Mouse (Mus musculus) lung, postnatal 10 days (tissue): Measurements from ENCODE around the gene Pah.

Experiments used
- DNase-seq: peaks from one replicate; pipeline ENCODE4 v3.0.0; 2021

Gene Pah

GRCm38 (mm10) chr10:87508581-87508980 lies 13.0 kb upstream of the Pah start:
- DNase-seq, result no peak

DNA sequence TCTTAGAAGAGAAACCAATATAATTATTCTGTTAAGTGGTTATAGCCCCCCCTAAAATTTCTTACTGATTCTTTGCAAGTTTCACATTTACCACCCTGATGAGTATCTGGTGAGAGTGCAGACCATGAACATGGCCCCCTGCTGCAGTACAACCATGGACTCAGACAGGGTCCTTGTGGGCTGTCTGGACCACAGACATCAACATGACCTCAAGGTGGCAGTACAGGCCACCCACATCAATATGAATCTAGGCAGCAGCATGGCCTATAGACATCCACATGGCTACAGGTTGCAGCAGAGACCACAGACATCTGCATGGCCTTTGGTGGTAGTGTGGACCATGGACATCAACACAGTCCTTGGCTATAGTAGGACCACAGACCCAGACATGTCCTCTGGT lies 8.5 kb upstream of the Pah start:
- no peak for DNase-seq

DNA sequence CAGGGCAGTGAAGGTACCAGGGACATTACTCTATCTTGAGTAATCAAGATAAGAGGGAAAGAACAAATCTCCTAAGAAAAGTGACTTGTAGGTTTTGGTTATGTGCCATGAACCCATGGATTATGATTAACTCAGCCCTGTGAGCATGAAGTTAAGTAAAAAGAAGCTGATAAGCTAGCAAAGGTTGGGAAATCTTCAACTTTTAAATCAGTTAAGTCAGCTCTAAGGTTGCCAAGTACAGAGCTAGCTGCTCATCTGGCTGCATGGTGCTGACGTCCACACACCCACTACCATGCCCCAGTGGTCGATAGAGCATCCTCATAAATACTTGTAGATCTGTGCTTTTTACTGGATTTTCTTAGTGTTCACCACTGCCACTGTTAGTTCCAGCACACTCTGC lies 3.0 kb upstream of the Pah start:
- no peak for DNase-seq

DNA sequence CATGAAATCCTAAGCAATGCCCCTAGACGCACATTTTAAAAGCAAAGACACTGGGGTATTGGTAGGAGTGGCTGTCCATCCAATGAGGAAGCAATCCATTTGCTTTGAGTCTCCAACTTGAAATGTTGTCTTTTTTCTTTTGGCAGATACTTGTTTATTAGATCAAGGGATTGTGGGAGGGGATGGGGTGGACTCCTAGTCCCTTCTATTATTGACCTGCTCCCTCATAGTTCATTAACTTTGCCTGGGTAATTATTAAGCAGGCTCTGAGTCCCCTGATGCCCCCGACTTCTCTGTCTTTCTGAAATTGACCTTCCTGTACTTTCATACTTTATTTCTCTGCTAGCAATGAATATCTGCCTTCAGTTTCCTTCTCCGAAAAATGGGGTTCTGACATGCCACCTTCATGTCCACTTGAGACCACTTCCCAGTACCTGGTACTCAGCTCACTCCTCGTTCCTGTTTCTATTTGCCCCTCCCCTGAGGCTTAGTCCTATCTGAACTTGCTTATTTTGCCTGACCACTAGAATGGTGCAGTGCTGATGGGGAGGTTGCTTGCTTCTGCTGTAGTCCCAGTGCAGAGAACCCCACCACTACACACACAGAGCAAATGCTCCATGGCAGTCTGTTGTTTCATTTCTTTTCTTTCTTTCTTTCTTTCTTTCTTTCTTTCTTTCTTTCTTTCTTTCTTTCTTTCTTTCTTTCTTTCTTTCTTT lies 1.0 kb upstream of the Pah start:
- DNase-seq, result no peak

DNA sequence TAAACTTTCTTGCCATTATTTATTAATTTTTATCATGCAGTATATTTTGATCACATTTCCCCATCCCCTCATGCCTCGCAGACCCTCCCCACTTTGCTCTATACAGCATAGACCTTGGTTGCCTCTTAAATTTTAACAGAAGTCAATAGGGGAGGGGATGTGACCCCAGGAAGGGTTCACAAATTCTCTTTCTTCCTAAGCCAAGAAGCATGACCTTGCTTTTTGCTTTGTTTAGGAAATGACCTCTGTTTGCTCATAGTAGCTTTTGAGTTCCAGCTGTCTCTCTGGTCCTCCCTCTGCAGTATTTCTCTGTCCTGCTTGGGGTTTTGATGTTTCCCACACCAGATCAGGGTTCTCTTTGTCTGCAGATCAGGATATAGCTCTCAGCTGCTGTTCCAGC lies 12.6 kb downstream of the Pah start:
- no peak for DNase-seq

DNA sequence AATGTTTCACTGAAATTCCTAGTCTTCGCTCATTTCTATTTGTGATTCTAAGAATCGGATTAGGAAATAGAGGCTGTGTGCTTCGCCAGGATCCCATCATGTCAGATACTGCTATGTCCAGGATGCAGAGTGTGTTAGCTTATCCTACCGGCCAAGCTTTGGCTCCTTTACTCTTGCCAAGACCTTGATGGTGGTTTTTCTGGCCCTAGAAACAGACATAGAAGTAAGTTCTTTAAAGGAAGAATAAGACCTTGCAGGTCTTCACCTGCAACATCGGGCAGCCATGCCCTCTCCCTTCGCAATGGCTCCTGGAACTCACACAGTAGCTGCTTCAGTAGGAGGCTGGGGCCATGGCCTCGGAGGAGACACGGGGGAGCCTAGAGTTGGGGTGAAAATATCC lies 24.2 kb downstream of the Pah start:
- no peak for DNase-seq

- no peak for DNase-seq
Observed at GRCm38 (mm10) chr10:87546299-87547234, 25.0 kb downstream of the Pah start.

DNA sequence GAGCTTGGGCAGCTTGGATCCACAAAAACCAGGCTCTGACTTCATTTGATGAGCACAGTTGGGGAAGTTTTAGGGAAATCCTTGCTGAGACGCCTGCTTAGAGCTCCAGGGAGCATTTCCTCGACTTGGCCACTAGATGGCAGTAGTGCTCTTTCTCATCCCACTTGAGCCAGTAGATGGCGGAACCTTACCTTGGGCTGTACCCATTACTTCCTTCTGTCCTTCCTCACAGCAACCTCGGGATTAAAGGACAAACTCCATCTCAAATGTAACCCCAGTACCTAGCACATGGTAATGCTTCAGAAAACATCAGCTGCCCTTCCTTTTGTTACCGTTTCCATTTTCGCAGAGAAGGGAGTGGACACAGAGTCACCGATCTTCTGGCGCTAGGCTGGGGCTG lies 31.1 kb downstream of the Pah start:
- peak; percentile 51 for DNase-seq

GRCm38 (mm10) chr10:87556441-87556840 lies 34.8 kb downstream of the Pah start:
- DNase-seq, result no peak

DNA sequence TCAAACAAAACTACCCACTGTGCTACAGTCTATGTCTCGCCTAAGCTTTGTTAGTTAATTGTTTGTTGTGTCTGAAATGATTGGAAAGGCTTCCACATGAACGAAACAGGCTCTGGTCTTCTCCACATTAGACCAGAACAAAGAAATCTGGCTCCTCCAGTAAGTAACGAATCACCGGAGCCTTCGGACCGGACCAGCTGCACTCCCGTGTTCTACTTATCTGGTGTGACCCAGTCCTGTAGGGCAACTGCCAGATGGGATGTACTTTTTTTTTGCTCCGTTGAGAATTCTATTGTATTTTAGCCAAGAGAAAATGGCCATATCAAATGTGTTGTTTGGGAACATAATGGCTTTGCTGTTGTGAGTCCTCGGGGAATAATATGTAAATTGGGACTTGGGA lies 42.2 kb downstream of the Pah start:
- no peak for DNase-seq

- no peak for DNase-seq
Observed at GRCm38 (mm10) chr10:87565712-87566111, 44.1 kb downstream of the Pah start.

- DNase-seq, result no peak
Observed at GRCm38 (mm10) chr10:87572500-87572899, 50.9 kb downstream of the Pah start.

- peak; percentile 42 for DNase-seq
Observed at GRCm38 (mm10) chr10:87586696-87587095, 65.1 kb downstream of the Pah start.

GRCm38 (mm10) chr10:87593916-87594315 lies 72.3 kb downstream of the Pah start:
- DNase-seq, result no peak

- DNase-seq, result peak; percentile 38
Observed at GRCm38 (mm10) chr10:87596361-87597074, 74.9 kb downstream of the Pah start.

GRCm38 (mm10) chr10:87597075-87597677 lies 75.6 kb downstream of the Pah start:
- DNase-seq, result no peak

DNA sequence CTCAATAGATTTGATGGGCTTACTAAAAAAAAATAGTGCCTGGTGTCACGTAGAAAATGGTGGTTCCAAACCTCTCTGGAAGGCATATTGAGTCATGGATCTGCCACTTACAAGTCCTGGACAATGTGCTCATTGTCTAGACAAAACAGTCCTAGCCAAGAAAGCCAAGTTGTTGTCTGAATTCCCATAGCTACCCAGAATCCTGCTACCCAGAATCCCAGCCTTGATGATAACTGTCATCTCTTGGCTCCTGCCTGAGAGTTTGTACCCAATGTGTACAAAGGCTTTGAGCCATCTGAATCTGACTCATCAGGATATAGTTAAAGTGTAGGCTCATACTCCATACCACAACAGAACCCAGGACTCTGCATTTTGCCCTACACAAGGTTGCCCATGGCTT lies 80.6 kb downstream of the Pah start:
- no peak for DNase-seq

DNA sequence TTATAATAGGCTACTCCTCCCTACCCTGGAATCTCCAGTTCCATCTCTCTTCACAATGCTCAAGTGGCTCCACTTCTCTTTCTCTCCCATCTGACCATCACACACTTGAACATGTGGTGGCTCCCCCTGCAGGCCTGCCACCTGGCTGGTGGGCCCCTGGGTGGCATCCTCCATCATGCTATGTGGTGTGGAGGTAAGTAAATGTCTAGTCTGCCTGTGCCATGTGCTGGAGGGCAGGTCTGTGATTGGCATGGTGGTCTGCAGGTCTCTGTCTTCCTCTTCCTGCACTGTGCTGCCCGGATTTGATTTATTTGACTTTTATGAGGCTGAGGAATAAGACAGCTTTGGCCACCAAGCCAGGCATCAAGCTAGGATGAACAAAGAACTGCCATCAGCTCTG lies 103.6 kb downstream of the Pah start:
- DNase-seq, result no peak
